Mouse (Mus musculus) spleen, adult 18-20 months (tissue): Measurements from ENCODE around the gene Kif13a.

Source experiments
- DNase-seq, 2 experiments: peaks; one replicate each; pipeline ENCODE4 v3.0.0; 2022; ENCODE audit warnings: mixed read lengths in 2 of 2

Gene Kif13a

GRCm38 (mm10) chr13:46919797-46920196, 9.9 kb downstream of the Kif13a start:
- DNase-seq = no peak

- DNase-seq = no peak
Observed at GRCm38 (mm10) chr13:46918509-46918908, 11.2 kb downstream of the Kif13a start.

- no peak for DNase-seq
Observed at GRCm38 (mm10) chr13:46911960-46912359, 17.7 kb downstream of the Kif13a start.

- no peak for DNase-seq
Observed at GRCm38 (mm10) chr13:46911018-46911419, 18.6 kb downstream of the Kif13a start.

- DNase-seq = no peak
Observed at GRCm38 (mm10) chr13:46909946-46910345, 19.7 kb downstream of the Kif13a start.

- DNase-seq = no peak
Observed at GRCm38 (mm10) chr13:46909005-46909565, 20.6 kb downstream of the Kif13a start.

GRCm38 (mm10) chr13:46908387-46908786, 21.3 kb downstream of the Kif13a start:
- no peak for DNase-seq

- no peak for DNase-seq
Observed at GRCm38 (mm10) chr13:46907861-46908260, 21.8 kb downstream of the Kif13a start.

GRCm38 (mm10) chr13:46907115-46907514, 22.6 kb downstream of the Kif13a start:
- DNase-seq = no peak

- no peak for DNase-seq
Observed at GRCm38 (mm10) chr13:46905971-46906370, 23.7 kb downstream of the Kif13a start.

GRCm38 (mm10) chr13:46904982-46905621, 24.6 kb downstream of the Kif13a start:
- DNase-seq = no peak

GRCm38 (mm10) chr13:46902568-46903255, 27.0 kb downstream of the Kif13a start:
- DNase-seq = no peak

- no peak for DNase-seq
Observed at GRCm38 (mm10) chr13:46900870-46901555, 28.7 kb downstream of the Kif13a start.

- no peak for DNase-seq
Observed at GRCm38 (mm10) chr13:46898837-46899236, 30.8 kb downstream of the Kif13a start.

GRCm38 (mm10) chr13:46898411-46898810, 31.3 kb downstream of the Kif13a start:
- DNase-seq = no peak

GRCm38 (mm10) chr13:46892380-46892779, 37.3 kb downstream of the Kif13a start:
- no peak for DNase-seq

GRCm38 (mm10) chr13:46888150-46888683, 41.5 kb downstream of the Kif13a start:
- DNase-seq = no peak

- DNase-seq = no peak
Observed at GRCm38 (mm10) chr13:46886497-46887261, 43.0 kb downstream of the Kif13a start.

- DNase-seq = no peak
Observed at GRCm38 (mm10) chr13:46885759-46886060, 44.0 kb downstream of the Kif13a start.

GRCm38 (mm10) chr13:46884898-46885758, 44.5 kb downstream of the Kif13a start:
- DNase-seq = no peak

- DNase-seq = no peak
Observed at GRCm38 (mm10) chr13:46883976-46884375, 45.7 kb downstream of the Kif13a start.

- DNase-seq = no peak
Observed at GRCm38 (mm10) chr13:46883381-46883780, 46.3 kb downstream of the Kif13a start.
